Mouse (Mus musculus) left cerebral cortex, adult 2 months (tissue): Measurements from ENCODE around the gene Gal3st4. TPM values are rescaled to one million over a fixed set of nuclear protein-coding genes. Genes with fewer than 3 reads are reported as not detected.
A peak's percentile ranks its signal among the peaks of the same experiment; 100 is the strongest.

Source experiments
- DNase-seq, 2 experiments: peaks; one replicate each; pipeline ENCODE4 v3.0.0; 2021 to 2022; ENCODE audit warnings: low spot score in 2 of 2, mixed read lengths in 1 of 2; ENCODE audit errors: extremely low spot score in 1 of 2
- H3K27ac ChIP-seq: fragments of 200-600 bp; 2 replicates; pipeline ENCODE4 v1.8.1; 2022
- H3K4me3 ChIP-seq: fragments of 200-600 bp; 2 replicates; pipeline ENCODE4 v1.8.1; 2022
- CTCF ChIP-seq: fragments of 200-600 bp; IDR thresholded peaks from 2 replicates; pipeline ENCODE4 v1.8.1; 2022; ENCODE audit warnings: antibody characterized with exemption, mild to moderate bottlenecking, moderate library complexity
- intact Hi-C: fragments of 180-260 bp; cut with DNase I; formaldehyde crosslinking; loops from one replicate; pipeline ENCODE4 v1.15.1; 2025
- total RNA-seq, 2 experiments: library from RNA; stranded (reverse); gene quantifications; 2 replicates each; pipeline ENCODE4 v1.2.3; 2021

The Gal3st4 gene
- total RNA-seq, 2 experiments from 2014 or later = 3.2 to 3.3 TPM

GRCm38 (mm10) chr5:138275216-138276050 lies 2.8 kb upstream of the Gal3st4 start:
- no peak for DNase-seq
- intact Hi-C loops = no loop called here
- no peak overlapping the region for H3K27ac ChIP-seq
- H3K4me3 ChIP-seq = 0 out of 2 replicates have a peak overlapping the region, but pooled peaks have one; percentile 14
- TF ChIP-seq CTCF = no peak

GRCm38 (mm10) chr5:138274186-138274585 lies 1.5 kb upstream of the Gal3st4 start:
- TF ChIP-seq CTCF = no peak
- no peak overlapping the region for H3K4me3 ChIP-seq
- H3K27ac ChIP-seq = no peak overlapping the region
- DNase-seq = no peak
- intact Hi-C loops = no loop called here

GRCm38 (mm10) chr5:138271232-138271631 lies 1.4 kb downstream of the Gal3st4 start:
- no peak for TF ChIP-seq CTCF
- intact Hi-C loops = no loop called here
- DNase-seq = no peak
- H3K4me3 ChIP-seq = no peak overlapping the region
- H3K27ac ChIP-seq = no peak overlapping the region

GRCm38 (mm10) chr5:138268980-138269379 lies 3.7 kb downstream of the Gal3st4 start:
- no peak overlapping the region for H3K4me3 ChIP-seq
- DNase-seq = no peak
- no peak overlapping the region for H3K27ac ChIP-seq
- intact Hi-C loops = no loop called here
- no peak for TF ChIP-seq CTCF

GRCm38 (mm10) chr5:138267114-138267513 lies 5.5 kb downstream of the Gal3st4 start:
- intact Hi-C loops = no loop called here
- Histone ChIP-seq H3K27ac (no peak overlapping the region), H3K4me3 (no peak overlapping the region)
- DNase-seq = no peak
- no peak for TF ChIP-seq CTCF

GRCm38 (mm10) chr5:138265712-138266111 lies 6.9 kb downstream of the Gal3st4 start:
- H3K27ac ChIP-seq = no peak overlapping the region
- intact Hi-C loops = no loop called here
- H3K4me3 ChIP-seq = no peak overlapping the region
- TF ChIP-seq CTCF = no peak
- DNase-seq = no peak

- peak overlapping the region; percentile 99 for H3K4me3 ChIP-seq
- no peak for TF ChIP-seq CTCF
- intact Hi-C loops = loop anchor here (5.0 kb wide), 1 partner anchor 178 kb away; the partner anchor contains the start of gene Zfp157
- H3K27ac ChIP-seq = peak overlapping the region; percentile 92
- DNase-seq = no peak
These were observed 8.4 kb downstream of the Gal3st4 start for GRCm38 (mm10) chr5:138264207-138264578.

GRCm38 (mm10) chr5:138263260-138264206 lies 9.1 kb downstream of the Gal3st4 start, which contains the start of gene BC037034:
Gene BC037034 (minus strand): TSS chr5:138264033.
- H3K4me3 ChIP-seq = peak within 1 kb of the TSS; percentile 99
- H3K27ac ChIP-seq = peak within 1 kb of the TSS; percentile 92
- intact Hi-C loops = loop anchor here (5.0 kb wide), 1 partner anchor 179 kb away; the partner anchor contains the start of gene Zfp157
- TF ChIP-seq CTCF = no peak
- peak; percentile 88 to 90 for DNase-seq

GRCm38 (mm10) chr5:138262582-138263240 lies 9.9 kb downstream of the Gal3st4 start:
- peak in 1 of 2 experiments; percentile 11 for DNase-seq
- intact Hi-C loops = loop anchor here (5.0 kb wide), 1 partner anchor 180 kb away; the partner anchor contains the start of gene Zfp157
- Histone ChIP-seq H3K27ac (peak overlapping the region; percentile 92), H3K4me3 (peak overlapping the region; percentile 99)
- no peak for TF ChIP-seq CTCF

- intact Hi-C loops = loop anchor here (5.0 kb wide), 1 partner anchor 180 kb away; the partner anchor contains the start of gene Zfp157
- DNase-seq = no peak
- no peak for TF ChIP-seq CTCF
- Histone ChIP-seq H3K27ac (no peak overlapping the region), H3K4me3 (no peak overlapping the region; the same call in 1 of the 2 replicates)
These were observed 10.6 kb downstream of the Gal3st4 start for GRCm38 (mm10) chr5:138262001-138262400.

- no peak overlapping the region for H3K4me3 ChIP-seq
- no peak overlapping the region for H3K27ac ChIP-seq
- intact Hi-C loops = loop anchor here (5.0 kb wide), 1 partner anchor 181 kb away; the partner anchor contains the start of gene Zfp157
- peak in 1 of 2 experiments; percentile 8 for DNase-seq
- no peak for TF ChIP-seq CTCF
These were observed 11.8 kb downstream of the Gal3st4 start for GRCm38 (mm10) chr5:138260834-138261233.
